Mouse (Mus musculus) liver, adult 2 months (tissue): Measurements from ENCODE around the gene Klf4.
A peak's percentile ranks its signal among the peaks of the same experiment; 100 is the strongest.

ENCODE experiments used
- CTCF ChIP-seq: fragments of 200-500 bp; IDR thresholded peaks from 2 replicates; pipeline ENCODE4 v1.5.1; 2011; ENCODE audit warnings: low read depth, low read length, control low read depth
- POLR2A ChIP-seq: fragments of 200-500 bp; IDR thresholded peaks from 2 replicates; pipeline ENCODE4 v1.6.1; 2011; ENCODE audit warnings: low read length, control low read depth; ENCODE audit not compliant: insufficient read depth; ENCODE audit errors: extremely low read depth

DNA sequence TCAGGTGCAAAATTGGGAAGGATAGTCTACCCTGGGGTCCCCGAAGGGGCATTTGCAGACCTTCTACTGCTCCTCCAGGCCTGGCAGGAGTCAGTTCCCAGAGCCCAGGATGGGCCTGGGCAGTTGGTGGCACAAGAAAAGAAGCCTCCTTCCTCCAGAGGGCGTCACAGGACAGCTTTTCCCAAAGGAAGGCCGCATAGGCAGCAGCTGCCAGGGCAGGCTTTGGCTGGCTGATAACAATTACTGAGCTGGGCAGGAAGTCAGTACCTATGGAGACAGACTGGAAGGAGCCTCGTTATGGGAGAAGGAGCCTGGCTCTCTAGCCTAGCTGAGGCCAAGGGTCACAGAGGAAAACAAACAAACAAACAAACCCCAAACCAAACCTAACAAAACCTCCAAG is 54.3 kb downstream of the Klf4 start:
- TF ChIP-seq CTCF (peak; percentile 55), POLR2A (no peak)
